Mouse (Mus musculus) intestine, embryonic 14.5 days (tissue): ENCODE results near the gene Ctla2a. TPM values are rescaled to one million over a fixed set of nuclear protein-coding genes. Genes with fewer than 3 reads are reported as not detected.

Experiments
- ATAC-seq: fragments of 200-750 bp; cut with Nextera tagmentation; replicated peaks from 2 replicates; pipeline ENCODE4 v1.8.0; 2017; ENCODE audit warnings: low read depth, moderate number of reproducible peaks, moderate TSS enrichment, moderate library complexity; ENCODE audit not compliant: low FRiP score, low TSS enrichment
- DNase-seq: peaks from one replicate; pipeline ENCODE4 v3.0.0-alpha.2; 2018; ENCODE audit warnings: low spot score
- H3K27ac ChIP-seq: fragments of 300-500 bp; sonication (generic); 2 replicates; pipeline ENCODE4 v1.5.1; 2014; ENCODE audit warnings: low read depth, mild to moderate bottlenecking, control low read depth
- H3K27me3 ChIP-seq: fragments of 300-500 bp; sonication (generic); replicated peaks from 2 replicates; pipeline ENCODE4 v1.6.1; 2014; ENCODE audit warnings: low read length, control low read depth; ENCODE audit not compliant: control insufficient read depth, insufficient read depth
- H3K36me3 ChIP-seq: fragments of 300-500 bp; sonication (generic); 2 replicates; pipeline ENCODE4 v1.6.1; 2014; ENCODE audit warnings: low read length, control low read depth; ENCODE audit not compliant: control insufficient read depth, insufficient read depth
- H3K4me1 ChIP-seq: fragments of 300-500 bp; sonication (generic); replicated peaks from 2 replicates; pipeline ENCODE4 v1.6.1; 2014; ENCODE audit warnings: low read length, control low read depth, mixed read lengths; ENCODE audit not compliant: control insufficient read depth, insufficient read depth
- H3K4me2 ChIP-seq: fragments of 300-500 bp; sonication (generic); 2 replicates; pipeline ENCODE4 v1.6.1; 2014; ENCODE audit warnings: low read length
- H3K4me3 ChIP-seq: fragments of 300-500 bp; sonication (generic); 2 replicates; pipeline ENCODE4 v1.5.1; 2014; ENCODE audit warnings: low read depth, low read length, control low read depth, mixed read lengths
- H3K9ac ChIP-seq: fragments of 300-500 bp; sonication (generic); 2 replicates; pipeline ENCODE4 v1.6.1; 2014; ENCODE audit warnings: mild to moderate bottlenecking, low read length
- H3K9me3 ChIP-seq: fragments of 300-500 bp; sonication (generic); 2 replicates; pipeline ENCODE4 v1.6.1; 2016; ENCODE audit warnings: low read length, control low read depth; ENCODE audit not compliant: control insufficient read depth
- WGBS: fragments of 180-500 bp; shearing (Covaris S2); extraction: QIAGEN DNeasy Blood & Tissue Kit; methylation state at CpG from one replicate; pipeline ENCODE4 v1.1.7; 2014; 5-methylcytosine and 5-hydroxymethylcytosine counted together
- polyA plus RNA-seq: library from polyadenylated mRNA; unstranded; fragments of >200 nt; fragmentation: Nextera tagmentation; extraction: Ambion mirVana; gene quantifications from 2 replicates; pipeline ENCODE4 v1.2.1, GENCODE M21; 2014

Gene Ctla2a
- polyA plus RNA-seq, 1 experiment from 2014 or later = 29.5 TPM

- ATAC-seq = no peak
- Histone ChIP-seq H3K4me1 (no peaks in the 10 kb centered on the region), H3K9me3 (no peaks in the 10 kb centered on the region), H3K27me3 (no peaks in the 10 kb centered on the region), H3K27ac (no peak overlapping the region), H3K4me3 (no peak overlapping the region), H3K36me3 (no peaks in the 10 kb centered on the region), H3K4me2 (no peak overlapping the region), H3K9ac (no peak overlapping the region)
- DNase-seq = no peak
These were observed 40.8 kb downstream of the Ctla2a start for GRCm38 (mm10) chr13:60895406-60896160.

- WGBS = 73% methylated on average over 1 of the region's 1 CpGs
- DNase-seq (no peak), ATAC-seq (no peak)
- Histone ChIP-seq H3K9me3 (no peaks in the 10 kb centered on the region), H3K9ac (no peak overlapping the region), H3K36me3 (no peaks in the 10 kb centered on the region), H3K27ac (no peak overlapping the region), H3K4me1 (no peaks in the 10 kb centered on the region), H3K27me3 (no peaks in the 10 kb centered on the region), H3K4me3 (no peak overlapping the region), H3K4me2 (no peak overlapping the region)
These were observed 44.1 kb downstream of the Ctla2a start for GRCm38 (mm10) chr13:60892301-60892700.

Other genes with a start within 250 kb of the Ctla2a start
- gene BC051665, start 150.3 kb downstream of the Ctla2a start, polyA plus RNA-seq = not detected in 2 replicates
- not detected in 2 replicates for gene Ctsll3, start 133.8 kb downstream of the Ctla2a start, polyA plus RNA-seq
- 0.13 and 0.20 TPM in 2 replicates for gene 4930486L24Rik, start 72.2 kb downstream of the Ctla2a start, polyA plus RNA-seq
- not detected in 2 replicates for gene Gm49392, start 39.7 kb downstream of the Ctla2a start, polyA plus RNA-seq
- gene Ctla2b, start 39.2 kb downstream of the Ctla2a start, polyA plus RNA-seq = 3.7 TPM in 2 replicates
- not detected in 2 replicates for gene Tpbpb, start 31.7 kb downstream of the Ctla2a start, polyA plus RNA-seq
- gene Gm49393, start 1.0 kb downstream of the Ctla2a start, polyA plus RNA-seq = 0.59 TPM in 1 of 2 replicates, not detected in the other
- 1.4 and 1.7 TPM in 2 replicates for gene Gm49391, start 54 bp downstream of the Ctla2a start, polyA plus RNA-seq
- not detected in 2 replicates for gene Tpbpa, start 5.4 kb upstream of the Ctla2a start, polyA plus RNA-seq
- gene Ctsj, start 69.3 kb upstream of the Ctla2a start, polyA plus RNA-seq = not detected in 2 replicates
- not detected in 2 replicates for gene Ctsq, start 104.0 kb upstream of the Ctla2a start, polyA plus RNA-seq
- not detected in 2 replicates for gene Ctsr, start 227.6 kb upstream of the Ctla2a start, polyA plus RNA-seq